In the genomic region with DNA sequence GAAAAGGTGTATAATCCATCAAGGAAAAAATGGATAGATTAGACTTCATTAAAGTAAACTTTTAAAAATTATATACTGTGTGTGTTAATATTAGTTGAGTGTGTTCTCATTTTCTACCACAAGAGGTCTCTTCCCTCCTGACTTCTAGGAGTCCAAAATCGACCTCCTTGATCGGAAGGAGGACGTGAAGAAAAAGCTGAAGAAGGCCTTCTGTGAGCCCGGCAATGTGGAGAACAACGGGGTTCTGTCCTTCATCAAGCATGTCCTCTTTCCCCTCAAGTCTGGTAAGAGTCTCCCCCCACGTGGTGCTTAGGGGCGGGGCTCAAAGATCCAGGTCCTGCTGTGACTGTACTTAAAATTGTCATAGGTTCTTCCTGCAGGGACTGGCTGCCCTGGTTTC, we compare ENCODE assay signal across 9 mouse cellular contexts. TPM values are rescaled to one million over a fixed set of nuclear protein-coding genes. Genes with fewer than 3 reads are reported as not detected.
DNase-seq lines count a peak whose midpoint lies in the region; ATAC-seq and TF ChIP-seq lines count a peak whose summit lies in the region.
"Had no signal": no experiment of that assay in that cellular context is flagged by ENCODE, and none has a peak within 500 bp of the region (broad histone marks: within the 10 kb centered on the region; RNA-seq: fewer than 3 reads in every experiment).

No protein-coding gene starts in this region.

- no peak overlapping the region for H3K4me2 ChIP-seq in forebrain, embryonic 14.5 days (ENCODE audit: low read length)
- H3K4me2 ChIP-seq in forebrain, embryonic 13.5 days, result no peak overlapping the region
- no peak overlapping the region for H3K4me2 ChIP-seq in midbrain, postnatal 0 days (ENCODE audit: low read depth, low read length, poor library complexity, severe bottlenecking)
- H3K4me2 ChIP-seq in midbrain, embryonic 13.5 days (replicated peaks), result no peak overlapping the region
- H3K4me2 ChIP-seq in heart, embryonic 12.5 days, result no peak overlapping the region
- H3K4me2 ChIP-seq: embryonic facial prominence, embryonic 15.5 days had no signal

- H3K36me3 ChIP-seq in forebrain, embryonic 14.5 days (ENCODE audit: control insufficient read depth, insufficient read depth, low read length), result peaks cover 86% of the 10 kb centered on the region
- peaks cover 94% of the 10 kb centered on the region for H3K36me3 ChIP-seq in forebrain, embryonic 13.5 days (ENCODE audit: poor library complexity, severe bottlenecking)
- H3K36me3 ChIP-seq in midbrain, postnatal 0 days (ENCODE audit: insufficient read depth, low read length), result peaks cover 65% of the 10 kb centered on the region
- peaks cover 92% of the 10 kb centered on the region for H3K36me3 ChIP-seq in midbrain, embryonic 13.5 days
- peaks cover 92% of the 10 kb centered on the region for H3K36me3 ChIP-seq in heart, embryonic 12.5 days

- no peaks in the 10 kb centered on the region for H3K4me1 ChIP-seq in forebrain, embryonic 14.5 days (ENCODE audit: control insufficient read depth, insufficient read depth, low read length)
- no peaks in the 10 kb centered on the region for H3K4me1 ChIP-seq in forebrain, embryonic 13.5 days
- no peaks in the 10 kb centered on the region for H3K4me1 ChIP-seq in midbrain, postnatal 0 days (ENCODE audit: insufficient read depth, low read length)
- H3K4me1 ChIP-seq in midbrain, embryonic 13.5 days (replicated peaks), result no peaks in the 10 kb centered on the region
- H3K4me1 ChIP-seq in heart, embryonic 12.5 days (replicated peaks), result no peaks in the 10 kb centered on the region
- H3K4me1 ChIP-seq: embryonic facial prominence, embryonic 15.5 days had no signal

- H3K27me3 ChIP-seq in forebrain, embryonic 14.5 days (replicated peaks; ENCODE audit: control insufficient read depth, insufficient read depth, low read length), result no peaks in the 10 kb centered on the region
- H3K27me3 ChIP-seq in forebrain, embryonic 13.5 days, result no peaks in the 10 kb centered on the region
- no peaks in the 10 kb centered on the region for H3K27me3 ChIP-seq in midbrain, postnatal 0 days (ENCODE audit: insufficient read depth, low read length)
- H3K27me3 ChIP-seq in midbrain, embryonic 13.5 days, result no peaks in the 10 kb centered on the region
- no peaks in the 10 kb centered on the region for H3K27me3 ChIP-seq in heart, embryonic 12.5 days (replicated peaks)
- H3K27me3 ChIP-seq: embryonic facial prominence, embryonic 15.5 days had no signal

- no peak overlapping the region for H3K9ac ChIP-seq in forebrain, embryonic 14.5 days (ENCODE audit: low read length)
- no peak overlapping the region for H3K9ac ChIP-seq in forebrain, embryonic 13.5 days
- no peak overlapping the region for H3K9ac ChIP-seq in midbrain, postnatal 0 days (replicated peaks; ENCODE audit: low read length, poor library complexity, severe bottlenecking)
- H3K9ac ChIP-seq in midbrain, embryonic 13.5 days (replicated peaks), result no peak overlapping the region
- no peak overlapping the region for H3K9ac ChIP-seq in heart, embryonic 12.5 days
- H3K9ac ChIP-seq: embryonic facial prominence, embryonic 15.5 days had no signal

- ATAC-seq in forebrain, embryonic 14.5 days, result no peak
- ATAC-seq in forebrain, embryonic 13.5 days, result no peak
- ATAC-seq in midbrain, postnatal 0 days (ENCODE audit: low FRiP score), result no peak
- no peak for ATAC-seq in midbrain, embryonic 13.5 days
- no peak for ATAC-seq in heart, embryonic 12.5 days (ENCODE audit: insufficient number of reproducible peaks, low FRiP score)

- no peak overlapping the region for H3K4me3 ChIP-seq in forebrain, embryonic 14.5 days (ENCODE audit: low read depth, low read length)
- H3K4me3 ChIP-seq in forebrain, embryonic 13.5 days, result no peak overlapping the region
- no peak overlapping the region for H3K4me3 ChIP-seq in midbrain, postnatal 0 days (ENCODE audit: low read depth, low read length)
- H3K4me3 ChIP-seq in midbrain, embryonic 13.5 days (replicated peaks), result no peak overlapping the region
- H3K4me3 ChIP-seq in heart, embryonic 12.5 days, result no peak overlapping the region
- H3K4me3 ChIP-seq: embryonic facial prominence, embryonic 15.5 days had no signal

- no peaks in the 10 kb centered on the region for H3K9me3 ChIP-seq in forebrain, embryonic 14.5 days (replicated peaks; ENCODE audit: control insufficient read depth, low read length)
- no peaks in the 10 kb centered on the region for H3K9me3 ChIP-seq in forebrain, embryonic 13.5 days (replicated peaks)
- H3K9me3 ChIP-seq in midbrain, postnatal 0 days (ENCODE audit: low read length), result no peaks in the 10 kb centered on the region
- no peaks in the 10 kb centered on the region for H3K9me3 ChIP-seq in midbrain, embryonic 13.5 days
- no peaks in the 10 kb centered on the region for H3K9me3 ChIP-seq in heart, embryonic 12.5 days (replicated peaks)
- H3K9me3 ChIP-seq: embryonic facial prominence, embryonic 15.5 days had no signal

- no peak overlapping the region for H3K27ac ChIP-seq in forebrain, embryonic 14.5 days (ENCODE audit: low read depth, low read length)
- no peak overlapping the region for H3K27ac ChIP-seq in forebrain, embryonic 13.5 days
- H3K27ac ChIP-seq in midbrain, postnatal 0 days (ENCODE audit: low read depth, low read length), result no peak overlapping the region
- no peak overlapping the region for H3K27ac ChIP-seq in midbrain, embryonic 13.5 days
- no peak overlapping the region for H3K27ac ChIP-seq in heart, embryonic 12.5 days (ENCODE audit: poor library complexity, severe bottlenecking)
- H3K27ac ChIP-seq: embryonic facial prominence, embryonic 15.5 days had no signal

- TF ChIP-seq CTCF in midbrain, postnatal 0 days (IDR thresholded peaks at IDR 0.05), result peak; percentile 85

- WGBS in forebrain, embryonic 14.5 days, result 60% methylated on average over 7 of the region's 7 CpGs
- WGBS in forebrain, embryonic 13.5 days, result 60% methylated on average over 7 of the region's 7 CpGs
- WGBS in midbrain, postnatal 0 days, result 47% methylated on average over 7 of the region's 7 CpGs
- WGBS in midbrain, embryonic 13.5 days, result 61% methylated on average over 7 of the region's 7 CpGs
- WGBS in heart, embryonic 12.5 days, result 66% methylated on average over 7 of the region's 7 CpGs

- peak; percentile 65 for DNase-seq in forebrain, embryonic 14.5 days (ENCODE audit: low spot score)
- DNase-seq in midbrain, postnatal 0 days (ENCODE audit: low spot score), result peak; percentile 61
- peak; percentile 29 for DNase-seq in forelimb bud, embryonic 11.5 days (ENCODE audit: low read depth, low spot score)
- DNase-seq in frontal cortex, postnatal 10 days (ENCODE audit: low spot score in 2 of 2), result no peak
- no peak for DNase-seq in frontal cortex, adult 2 months (ENCODE audit: extremely low spot score in 1 of 2, low spot score in 1 of 2)

RNA-seq across cellular contexts. Expression of gene Yars, which starts 19.9 kb away (rescaled TPM):
- 110 and 126 TPM in 2 replicates for polyA plus RNA-seq in forebrain, embryonic 14.5 days (2014; fragmentation: Nextera tagmentation; extraction: Ambion mirVana)
- 100 and 106 TPM in 2 replicates for polyA plus RNA-seq in forebrain, embryonic 13.5 days (2015; fragmentation: Nextera tagmentation; extraction: Ambion mirVana)
- 66.8 and 81.9 TPM in 2 replicates for total RNA-seq in midbrain, postnatal 0 days (2014; rRNA removed)
- 107 and 111 TPM in 2 replicates for polyA plus RNA-seq in midbrain, postnatal 0 days (2015; fragmentation: Nextera tagmentation; extraction: Ambion mirVana)
- 102 and 115 TPM in 2 replicates for polyA plus RNA-seq in midbrain, embryonic 13.5 days (2015; fragmentation: Nextera tagmentation; extraction: Ambion mirVana)
- polyA plus RNA-seq in frontal cortex, adult 2 months (2012; rRNA removed), result 72.0 and 72.5 TPM in 2 replicates
- 49.3 and 55.8 TPM in 2 replicates for polyA plus RNA-seq in heart, embryonic 12.5 days (2016; fragmentation: Nextera tagmentation; extraction: Ambion mirVana)

RNA-seq across cellular contexts. Expression of gene S100pbp, which starts 20.0 kb away (rescaled TPM):
- 9.7 and 11.8 TPM in 2 replicates for polyA plus RNA-seq in forebrain, embryonic 14.5 days (2014; fragmentation: Nextera tagmentation; extraction: Ambion mirVana)
- 15.6 and 19.1 TPM in 2 replicates for polyA plus RNA-seq in forebrain, embryonic 13.5 days (2015; fragmentation: Nextera tagmentation; extraction: Ambion mirVana)
- total RNA-seq in midbrain, postnatal 0 days (2014; rRNA removed), result 49.6 and 59.5 TPM in 2 replicates
- 20.7 and 24.2 TPM in 2 replicates for polyA plus RNA-seq in midbrain, postnatal 0 days (2015; fragmentation: Nextera tagmentation; extraction: Ambion mirVana)
- 19.9 and 21.3 TPM in 2 replicates for polyA plus RNA-seq in midbrain, embryonic 13.5 days (2015; fragmentation: Nextera tagmentation; extraction: Ambion mirVana)
- polyA plus RNA-seq in frontal cortex, adult 2 months (2012; rRNA removed), result 28.0 and 31.5 TPM in 2 replicates
- 21.3 and 22.6 TPM in 2 replicates for polyA plus RNA-seq in heart, embryonic 12.5 days (2016; fragmentation: Nextera tagmentation; extraction: Ambion mirVana)

RNA-seq across cellular contexts. Expression of gene C77080, which starts 51.7 kb away (rescaled TPM):
- 3.6 and 4.2 TPM in 2 replicates for polyA plus RNA-seq in forebrain, embryonic 14.5 days (2014; fragmentation: Nextera tagmentation; extraction: Ambion mirVana)
- polyA plus RNA-seq in forebrain, embryonic 13.5 days (2015; fragmentation: Nextera tagmentation; extraction: Ambion mirVana), result 3.7 and 3.8 TPM in 2 replicates
- total RNA-seq in midbrain, postnatal 0 days (2014; rRNA removed), result 16.6 and 25.6 TPM in 2 replicates
- polyA plus RNA-seq in midbrain, postnatal 0 days (2015; fragmentation: Nextera tagmentation; extraction: Ambion mirVana), result 5.2 and 5.5 TPM in 2 replicates
- polyA plus RNA-seq in midbrain, embryonic 13.5 days (2015; fragmentation: Nextera tagmentation; extraction: Ambion mirVana), result 5.1 and 5.4 TPM in 2 replicates
- polyA plus RNA-seq in frontal cortex, adult 2 months (2012; rRNA removed), result 7.5 and 9.2 TPM in 2 replicates
- polyA plus RNA-seq in heart, embryonic 12.5 days (2016; fragmentation: Nextera tagmentation; extraction: Ambion mirVana), result 1.2 and 1.6 TPM in 2 replicates

Comparison
In these comparisons a context has a peak if more than half of its experiments do, and no peak if none do; other contexts are left out.
1. DNase-seq: peak in forebrain, embryonic 14.5 days (single experiment), midbrain, postnatal 0 days (single experiment) and forelimb bud, embryonic 11.5 days (single experiment); none in frontal cortex, postnatal 10 days (0 of 2) and frontal cortex, adult 2 months (0 of 2).